Mouse (Mus musculus): ENCODE results near the gene Lmna. TPM values are rescaled to one million over a fixed set of nuclear protein-coding genes. Genes with fewer than 3 reads are reported as not detected.

Lmna gene
- total and polyA plus RNA-seq, 3 experiments: 128 to 388 (median 302) TPM

GRCm38 (mm10) chr3:88446471-88447123, 63.2 kb downstream of the Lmna start:
- no peaks in the 10 kb centered on the region for H3K9me3 ChIP-seq (replicated peaks; ENCODE audit: insufficient read depth, low read length)
- H3K27ac ChIP-seq (ENCODE audit: control insufficient read depth, low read depth, low read length): no peak overlapping the region
- no peaks in the 10 kb centered on the region for H3K79me2 ChIP-seq (ENCODE audit: control insufficient read depth, insufficient read depth, low read length, poor library complexity)
- H3K9ac ChIP-seq (ENCODE audit: control insufficient read depth, low read depth, low read length, poor library complexity, severe bottlenecking): no peak overlapping the region
- no peak for DNase-seq (ENCODE audit: low read depth, low spot score)
- peaks cover 0 to 3% of the 10 kb centered on the region in 2 experiments; a peak in 1 of 4 replicates for H3K36me3 ChIP-seq (ENCODE audit: control insufficient read depth in 1 of 2, insufficient read depth in 2 of 2, low read length in 2 of 2)
- no peak for TF ChIP-seq TCF12 (IDR thresholded peaks at IDR 0.05; ENCODE audit: low read depth, low read length)
- TF ChIP-seq JUND (IDR thresholded peaks at IDR 0.05; ENCODE audit: low read depth, low read length): peak; percentile 63; the same call in 1 of the 2 replicates
- peak; percentile 50 for TF ChIP-seq ETS1 (IDR thresholded peaks at IDR 0.05; ENCODE audit: low read depth, low read length)
- H3K4me3 ChIP-seq (ENCODE audit: control insufficient read depth in 1 of 2, insufficient read depth in 1 of 2, low read depth in 2 of 2, low read length in 2 of 2): no peak overlapping the region
- H3K27me3 ChIP-seq (ENCODE audit: control insufficient read depth in 1 of 2, insufficient read depth in 2 of 2, low read length in 2 of 2): no peaks in the 10 kb centered on the region
- peaks cover 4 to 10% of the 10 kb centered on the region in 2 experiments; a peak in 3 of 4 replicates for H3K4me1 ChIP-seq (ENCODE audit: control insufficient read depth in 1 of 2, insufficient read depth in 2 of 2, low read length in 2 of 2)

- no peak for TF ChIP-seq GABPA (IDR thresholded peaks at IDR 0.05; ENCODE audit: low read depth, low read length)
- TF ChIP-seq ZNF384 (IDR thresholded peaks at IDR 0.05; ENCODE audit: low read depth, low read length): no peak
- no peak for TF ChIP-seq NELFE (IDR thresholded peaks at IDR 0.05; ENCODE audit: low read depth, low read length)
- TF ChIP-seq ZKSCAN1 (IDR thresholded peaks at IDR 0.05; ENCODE audit: low read depth, low read length): no peak
- no peak for TF ChIP-seq ZC3H11A (IDR thresholded peaks at IDR 0.05; ENCODE audit: low read depth, low read length)
- no peak for TF ChIP-seq MYB (IDR thresholded peaks at IDR 0.05; ENCODE audit: low read depth, low read length)
- H3K4me1 ChIP-seq (ENCODE audit: control insufficient read depth in 1 of 2, insufficient read depth in 2 of 2, low read length in 2 of 2): peaks cover 4 to 8% of the 10 kb centered on the region in 2 experiments; a peak in 3 of 4 replicates
These were observed 66.9 kb downstream of the Lmna start for GRCm38 (mm10) chr3:88442888-88443287.

GRCm38 (mm10) chr3:88442488-88442887, 67.3 kb downstream of the Lmna start:
- no peaks in the 10 kb centered on the region for H3K27me3 ChIP-seq (ENCODE audit: control insufficient read depth in 1 of 2, insufficient read depth in 2 of 2, low read length in 2 of 2)
- H3K9me3 ChIP-seq (replicated peaks; ENCODE audit: insufficient read depth, low read length): no peaks in the 10 kb centered on the region
- H3K36me3 ChIP-seq (ENCODE audit: control insufficient read depth in 1 of 2, insufficient read depth in 2 of 2, low read length in 2 of 2): peaks cover 0 to under 1% of the 10 kb centered on the region in 2 experiments; a peak in 1 of 4 replicates
- H3K27ac ChIP-seq (ENCODE audit: control insufficient read depth, low read depth, low read length): no peak overlapping the region
- DNase-seq (ENCODE audit: low read depth, low spot score): no peak
- peaks cover under 1 to 5% of the 10 kb centered on the region in 2 experiments; a peak in 3 of 4 replicates for H3K4me1 ChIP-seq (ENCODE audit: control insufficient read depth in 1 of 2, insufficient read depth in 2 of 2, low read length in 2 of 2)
- no peak overlapping the region for H3K4me3 ChIP-seq (ENCODE audit: control insufficient read depth in 1 of 2, insufficient read depth in 1 of 2, low read depth in 2 of 2, low read length in 2 of 2)
- H3K9ac ChIP-seq (ENCODE audit: control insufficient read depth, low read depth, low read length, poor library complexity, severe bottlenecking): no peak overlapping the region
- TF ChIP-seq RCOR1 (IDR thresholded peaks at IDR 0.05; ENCODE audit: low read depth, low read length): no peak
- TF ChIP-seq HCFC1 (IDR thresholded peaks at IDR 0.05; ENCODE audit: low read depth, low read length): no peak
- TF ChIP-seq TAL1 (IDR thresholded peaks at IDR 0.05; ENCODE audit: low read length): no peak
- no peak for TF ChIP-seq JUND (IDR thresholded peaks at IDR 0.05; ENCODE audit: low read depth, low read length)
- no peak for TF ChIP-seq GABPA (IDR thresholded peaks at IDR 0.05; ENCODE audit: low read depth, low read length)
- TF ChIP-seq POLR2AphosphoS2 (IDR thresholded peaks at IDR 0.05; ENCODE audit: low read length): no peak
- no peak for TF ChIP-seq MAZ (IDR thresholded peaks at IDR 0.05; ENCODE audit: low read depth, low read length)
- TF ChIP-seq ZNF384 (IDR thresholded peaks at IDR 0.05; ENCODE audit: low read depth, low read length): no peak
- TF ChIP-seq MYB (IDR thresholded peaks at IDR 0.05; ENCODE audit: low read depth, low read length): no peak
- TF ChIP-seq TCF12 (IDR thresholded peaks at IDR 0.05; ENCODE audit: low read depth, low read length): no peak
- TF ChIP-seq MEF2A (IDR thresholded peaks at IDR 0.05; ENCODE audit: extremely low read depth, insufficient replicate concordance, low read depth, low read length, poor library complexity, severe bottlenecking): no peak
- TF ChIP-seq EP300 (IDR thresholded peaks at IDR 0.05; ENCODE audit: low read depth in 1 of 2, low read length in 2 of 2): no peak
- TF ChIP-seq BHLHE40 (IDR thresholded peaks at IDR 0.05; ENCODE audit: borderline replicate concordance, low read depth, low read length): no peak
- TF ChIP-seq SMC3 (IDR thresholded peaks at IDR 0.05; ENCODE audit: low read depth, low read length): no peak
- TF ChIP-seq ZC3H11A (IDR thresholded peaks at IDR 0.05; ENCODE audit: low read depth, low read length): no peak
- no peak for TF ChIP-seq RAD21 (IDR thresholded peaks at IDR 0.05; ENCODE audit: low read depth, low read length)
- TF ChIP-seq POLR2A (IDR thresholded peaks at IDR 0.05; ENCODE audit: control insufficient read depth in 1 of 2, insufficient read depth in 1 of 2, low read depth in 1 of 2, low read length in 2 of 2, poor library complexity in 1 of 2): no peak
- no peaks in the 10 kb centered on the region for H3K79me2 ChIP-seq (ENCODE audit: control insufficient read depth, insufficient read depth, low read length, poor library complexity)

More at GRCm38 (mm10) chr3:88442888-88443287, 66.9 kb downstream of the Lmna start:
- Histone ChIP-seq H3K9me3 (replicated peaks; ENCODE audit: insufficient read depth, low read length) (no peaks in the 10 kb centered on the region), H3K27ac (ENCODE audit: control insufficient read depth, low read depth, low read length) (no peak overlapping the region), H3K27me3 (ENCODE audit: control insufficient read depth in 1 of 2, insufficient read depth in 2 of 2, low read length in 2 of 2) (no peaks in the 10 kb centered on the region), H3K79me2 (ENCODE audit: control insufficient read depth, insufficient read depth, low read length, poor library complexity) (no peaks in the 10 kb centered on the region), H3K36me3 (ENCODE audit: control insufficient read depth in 1 of 2, insufficient read depth in 2 of 2, low read length in 2 of 2) (peaks cover 0 to 3% of the 10 kb centered on the region in 2 experiments; a peak in 1 of 4 replicates), H3K4me3 (ENCODE audit: control insufficient read depth in 1 of 2, insufficient read depth in 1 of 2, low read depth in 2 of 2, low read length in 2 of 2) (no peak overlapping the region), H3K9ac (ENCODE audit: control insufficient read depth, low read depth, low read length, poor library complexity, severe bottlenecking) (no peak overlapping the region)
- DNase-seq (ENCODE audit: low read depth, low spot score): no peak

Data from MEL (cell line).